Mouse (Mus musculus): Measurements from ENCODE around the gene Zfp846. TPM values are rescaled to one million over a fixed set of nuclear protein-coding genes. Genes with fewer than 3 reads are reported as not detected.

Gene Zfp846
- polyA plus RNA-seq, 1 experiment, result 1.0 TPM

DNA sequence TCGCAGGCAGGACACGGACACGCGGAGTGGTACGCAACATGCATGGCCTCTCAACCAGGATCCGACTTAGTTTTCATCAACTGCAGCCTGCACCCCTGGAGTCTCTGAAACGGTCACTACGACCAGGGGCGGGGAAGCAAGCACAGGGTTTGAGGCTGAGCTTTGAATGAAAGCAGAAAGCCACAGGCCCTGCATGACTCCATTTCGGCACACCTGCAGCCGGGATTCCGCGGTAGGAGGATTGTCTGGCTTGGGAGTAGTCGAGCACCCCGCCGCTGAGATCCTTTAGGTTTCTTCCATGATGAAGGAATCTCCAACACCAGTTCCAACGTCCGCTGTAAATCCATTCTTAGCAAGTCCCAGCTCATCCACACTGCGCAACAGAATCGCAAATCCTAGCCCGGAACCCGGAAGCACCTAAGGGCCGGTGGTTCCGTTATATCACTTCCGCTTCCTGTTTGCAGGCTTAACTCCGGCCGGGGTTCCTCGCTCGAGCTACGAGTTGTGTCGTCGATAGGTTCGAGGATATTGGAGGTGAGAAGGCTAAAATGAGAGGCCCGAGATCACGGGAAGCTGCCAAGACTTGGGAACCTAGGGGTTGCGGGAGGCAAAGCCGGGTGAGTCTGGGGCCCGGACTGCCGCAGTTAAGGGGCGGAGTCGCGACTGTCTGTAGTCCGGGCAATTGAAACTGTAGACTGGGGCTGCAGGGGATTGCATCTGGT lies 63.4 kb downstream of the Zfp846 start, which contains the start of gene Fbxl12:
Fbxl12 (minus strand) TSS at position 408 of the 722 bp plus-strand sequence.
- Histone ChIP-seq H3K4me3 (ENCODE audit: low read depth, low read length) (peak within 1 kb of the TSS; percentile 88), H3K27me3 (ENCODE audit: control insufficient read depth, insufficient read depth, low read length) (no peaks in the 10 kb centered on the region), H3K27ac (ENCODE audit: insufficient read depth, low read depth, low read length) (peak within 1 kb of the TSS; percentile 73), H3K36me3 (ENCODE audit: control insufficient read depth, insufficient read depth, low read length) (peaks cover 2% of the 10 kb centered on the region; the same call in 1 of the 2 replicates), H3K4me1 (ENCODE audit: control insufficient read depth, insufficient read depth, insufficient read length, low read length) (peaks cover 2% of the 10 kb centered on the region; the same call in 1 of the 2 replicates)
- TF ChIP-seq POLR2A (IDR thresholded peaks at IDR 0.05; ENCODE audit: low read depth, low read length), result peak; percentile 66; the same call in 1 of the 2 replicates
- TF ChIP-seq CTCF (IDR thresholded peaks at IDR 0.05; ENCODE audit: extremely low read depth, insufficient read length, insufficient replicate concordance, low read depth, low read length), result no peak
- under 1% methylated on average over 43 of the region's 43 CpGs for WGBS

DNA sequence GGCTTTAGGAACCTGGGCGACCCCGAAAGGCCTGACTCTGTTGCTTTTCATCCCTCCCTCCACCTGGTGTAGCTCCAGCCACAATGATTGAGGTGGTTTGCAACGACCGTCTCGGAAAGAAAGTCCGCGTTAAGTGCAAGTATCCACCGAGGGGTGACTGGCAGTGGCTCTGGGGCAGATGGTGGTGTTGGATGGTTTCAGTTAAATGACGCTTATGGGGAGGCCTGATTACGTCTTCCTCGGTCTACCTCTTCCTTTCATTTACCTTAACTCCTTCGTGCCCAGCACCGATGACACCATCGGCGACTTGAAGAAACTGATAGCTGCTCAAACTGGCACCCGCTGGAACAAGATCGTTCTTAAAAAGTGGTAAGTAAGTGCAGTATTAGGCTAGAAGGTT lies 64.0 kb downstream of the Zfp846 start:
- Histone ChIP-seq H3K4me1 (ENCODE audit: control insufficient read depth, insufficient read depth, insufficient read length, low read length) (peaks cover 2% of the 10 kb centered on the region; the same call in 1 of the 2 replicates), H3K36me3 (ENCODE audit: control insufficient read depth, insufficient read depth, low read length) (no peaks in the 10 kb centered on the region; the same call in 1 of the 2 replicates), H3K4me3 (ENCODE audit: low read depth, low read length) (peak overlapping the region; percentile 88), H3K27me3 (ENCODE audit: control insufficient read depth, insufficient read depth, low read length) (no peaks in the 10 kb centered on the region), H3K27ac (ENCODE audit: insufficient read depth, low read depth, low read length) (peak overlapping the region; percentile 73)
- 2% methylated on average over 17 of the region's 17 CpGs for WGBS
- peak; percentile 37; the same call in 1 of the 2 replicates for TF ChIP-seq POLR2A (IDR thresholded peaks at IDR 0.05; ENCODE audit: low read depth, low read length)
- TF ChIP-seq CTCF (IDR thresholded peaks at IDR 0.05; ENCODE audit: extremely low read depth, insufficient read length, insufficient replicate concordance, low read depth, low read length), result no peak

DNA sequence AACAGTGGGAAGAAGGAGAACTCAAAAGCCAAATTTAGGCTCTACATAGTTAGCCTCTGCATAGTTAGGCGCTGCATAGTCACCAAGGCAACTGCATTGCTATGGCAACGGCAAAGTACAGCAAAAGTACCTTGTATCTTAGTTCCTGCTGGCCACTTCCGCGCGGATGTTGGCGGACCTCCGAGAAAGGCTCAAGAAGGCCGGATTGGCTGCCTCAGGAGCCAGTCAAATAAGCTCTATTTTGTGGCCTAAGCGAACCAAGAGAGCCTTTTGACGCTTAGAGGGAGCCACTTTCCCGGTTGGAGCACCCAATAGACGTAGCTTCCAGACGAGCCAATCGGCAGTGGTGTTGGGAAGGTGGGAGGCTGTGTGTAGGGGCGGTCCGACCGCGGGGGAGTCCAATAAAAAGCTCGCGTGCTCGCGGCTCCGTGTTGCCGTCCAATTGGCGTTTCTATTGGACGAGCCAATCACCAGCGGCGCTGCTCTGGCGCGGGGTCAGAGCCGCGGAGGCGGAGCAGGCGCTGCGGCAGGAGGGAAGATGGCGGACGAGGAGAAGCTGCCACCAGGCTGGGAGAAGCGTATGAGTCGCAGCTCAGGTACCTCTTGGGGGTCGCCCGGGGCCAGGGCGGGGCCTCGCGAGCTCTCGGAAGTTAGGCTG lies 70.6 kb downstream of the Zfp846 start, which contains the start of gene Pin1:
Pin1 (plus strand) TSS at position 494 of the 658 bp plus-strand sequence.
- under 1% methylated on average over 45 of the region's 45 CpGs for WGBS
- TF ChIP-seq POLR2A (IDR thresholded peaks at IDR 0.05; ENCODE audit: low read depth, low read length), result no peak
- no peak for TF ChIP-seq CTCF (IDR thresholded peaks at IDR 0.05; ENCODE audit: extremely low read depth, insufficient read length, insufficient replicate concordance, low read depth, low read length)
- H3K27ac ChIP-seq (ENCODE audit: insufficient read depth, low read depth, low read length), result peak within 1 kb of the TSS; percentile 7; the same call in 1 of the 2 replicates
- peaks cover 3% of the 10 kb centered on the region; the same call in 1 of the 2 replicates for H3K4me1 ChIP-seq (ENCODE audit: control insufficient read depth, insufficient read depth, insufficient read length, low read length)
- H3K4me3 ChIP-seq (ENCODE audit: low read depth, low read length), result peak within 1 kb of the TSS; percentile 81
- H3K27me3 ChIP-seq (ENCODE audit: control insufficient read depth, insufficient read depth, low read length), result no peaks in the 10 kb centered on the region
- peaks cover 5% of the 10 kb centered on the region; the same call in 1 of the 2 replicates for H3K36me3 ChIP-seq (ENCODE audit: control insufficient read depth, insufficient read depth, low read length)

DNA sequence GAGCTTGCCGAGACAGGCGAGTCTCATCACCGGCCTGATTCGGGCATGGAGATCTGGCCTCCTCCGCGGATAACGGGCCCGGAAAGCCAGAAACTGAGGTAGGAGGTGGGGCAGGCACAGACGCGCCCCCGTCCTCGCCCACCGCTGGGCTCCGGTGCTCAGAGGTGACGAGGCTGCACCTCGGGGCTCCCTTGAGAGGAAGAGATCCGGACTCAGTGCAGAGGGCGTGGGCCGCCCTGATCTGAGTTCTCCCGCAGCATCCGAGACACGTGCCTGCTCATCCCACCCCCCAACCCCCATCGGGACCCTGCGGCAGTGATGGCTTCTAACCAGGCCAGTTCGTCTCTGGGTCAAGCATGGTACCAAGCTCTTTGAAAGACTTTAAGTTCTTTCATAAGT lies 71.2 kb downstream of the Zfp846 start:
- TF ChIP-seq CTCF (IDR thresholded peaks at IDR 0.05; ENCODE audit: extremely low read depth, insufficient read length, insufficient replicate concordance, low read depth, low read length) (no peak), POLR2A (IDR thresholded peaks at IDR 0.05; ENCODE audit: low read depth, low read length) (no peak)
- 1% methylated on average over 25 of the region's 25 CpGs for WGBS
- Histone ChIP-seq H3K36me3 (ENCODE audit: control insufficient read depth, insufficient read depth, low read length) (peaks cover 8% of the 10 kb centered on the region; the same call in 1 of the 2 replicates), H3K27me3 (ENCODE audit: control insufficient read depth, insufficient read depth, low read length) (no peaks in the 10 kb centered on the region), H3K4me3 (ENCODE audit: low read depth, low read length) (peak overlapping the region; percentile 81), H3K27ac (ENCODE audit: insufficient read depth, low read depth, low read length) (no peak overlapping the region), H3K4me1 (ENCODE audit: control insufficient read depth, insufficient read depth, insufficient read length, low read length) (peaks cover 3% of the 10 kb centered on the region; the same call in 1 of the 2 replicates)

DNA sequence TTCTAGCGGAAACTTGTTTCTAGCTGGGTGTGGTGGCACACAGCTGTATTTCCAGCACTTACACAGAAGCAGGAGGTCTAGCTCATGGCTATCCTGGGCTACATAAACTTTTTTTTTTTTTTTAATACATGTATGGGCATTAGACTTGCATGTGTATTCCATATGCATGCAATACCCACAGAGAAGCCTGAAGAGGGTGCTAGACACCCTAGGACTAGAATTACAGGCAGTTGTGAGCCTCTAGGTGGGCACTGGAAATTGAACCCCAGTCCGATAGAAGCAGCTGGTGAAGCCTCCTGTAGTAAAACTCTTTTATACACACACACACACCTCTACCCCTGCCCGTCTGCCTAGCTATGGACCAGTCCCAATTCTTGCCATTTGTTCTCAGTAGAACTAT lies 72.8 kb downstream of the Zfp846 start:
- TF ChIP-seq POLR2A (IDR thresholded peaks at IDR 0.05; ENCODE audit: low read depth, low read length) (no peak), CTCF (IDR thresholded peaks at IDR 0.05; ENCODE audit: extremely low read depth, insufficient read length, insufficient replicate concordance, low read depth, low read length) (no peak)
- no peak overlapping the region for H3K27ac ChIP-seq (ENCODE audit: insufficient read depth, low read depth, low read length)
- WGBS, result 90% methylated on average over 3 of the region's 3 CpGs
- H3K4me3 ChIP-seq (ENCODE audit: low read depth, low read length), result no peak overlapping the region
- peaks cover 20% of the 10 kb centered on the region; the same call in 1 of the 2 replicates for H3K36me3 ChIP-seq (ENCODE audit: control insufficient read depth, insufficient read depth, low read length)
- no peaks in the 10 kb centered on the region for H3K27me3 ChIP-seq (ENCODE audit: control insufficient read depth, insufficient read depth, low read length)
- H3K4me1 ChIP-seq (ENCODE audit: control insufficient read depth, insufficient read depth, insufficient read length, low read length), result peaks cover 3% of the 10 kb centered on the region; the same call in 1 of the 2 replicates

Other genes with a start within 250 kb of the Zfp846 start
- not detected in 2 replicates for gene Olfr18, start 245.2 kb upstream of the Zfp846 start, polyA plus RNA-seq (2012; rRNA removed)
- gene Zfp560, start 196.1 kb upstream of the Zfp846 start, polyA plus RNA-seq (2012; rRNA removed), result 0.10 and 0.75 TPM in 2 replicates
- 0.18 and 0.51 TPM in 2 replicates for gene Zfp26, start 121.1 kb upstream of the Zfp846 start, polyA plus RNA-seq (2012; rRNA removed)
- 1.2 and 2.3 TPM in 2 replicates for gene Zfp426, start 88.5 kb upstream of the Zfp846 start, polyA plus RNA-seq (2012; rRNA removed)
- 0.48 and 0.75 TPM in 2 replicates for gene Zfp266, start 59.9 kb upstream of the Zfp846 start, polyA plus RNA-seq (2012; rRNA removed)
- gene Ubl5, start 61.6 kb downstream of the Zfp846 start, polyA plus RNA-seq (2012; rRNA removed), result 36.8 and 77.8 TPM in 2 replicates
- gene Fbxl12, start 63.5 kb downstream of the Zfp846 start, polyA plus RNA-seq (2012; rRNA removed), result 21.0 and 42.5 TPM in 2 replicates
- 8.6 and 13.0 TPM in 2 replicates for gene Pin1, start 70.8 kb downstream of the Zfp846 start, polyA plus RNA-seq (2012; rRNA removed)
- 0.91 and 2.2 TPM in 2 replicates for gene Olfm2, start 165.1 kb downstream of the Zfp846 start, polyA plus RNA-seq (2012; rRNA removed)
- 2.1 and 2.4 TPM in 2 replicates for gene Col5a3, start 233.8 kb downstream of the Zfp846 start, polyA plus RNA-seq (2012; rRNA removed)
- gene Rdh8, start 237.2 kb downstream of the Zfp846 start, polyA plus RNA-seq (2012; rRNA removed), result not detected in 2 replicates

All from small intestine, adult 2 months (tissue).